Mouse (Mus musculus): ENCODE measurements at regions not wholly inside any gene's neighbourhood (a gene's known extent, or its start where the extent isn't known, plus 50 kb on each side); places are given as distances from the start of the nearest gene placed in this dataset.

DNA sequence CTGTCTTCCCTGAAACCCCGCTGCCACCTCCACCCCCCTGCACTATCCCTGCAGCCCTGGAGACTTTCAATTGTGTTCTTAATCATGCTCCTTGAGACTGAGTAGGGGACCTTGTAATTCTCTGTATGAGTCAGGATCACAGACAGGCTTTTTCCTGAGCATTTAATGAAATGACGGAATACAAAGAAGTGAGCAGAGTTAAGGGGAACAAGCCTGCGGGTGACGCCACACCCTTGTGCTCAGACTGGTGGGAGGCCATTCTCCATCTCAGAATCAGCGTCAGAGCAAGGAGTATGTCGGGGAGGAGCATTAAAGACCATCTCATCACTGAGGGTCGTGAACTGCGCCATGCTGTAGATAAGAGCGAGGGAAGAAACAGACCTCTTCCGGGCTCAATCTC lies 359.3 kb upstream of the Tle4 start:
- Histone ChIP-seq H3K9ac (ENCODE audit: low read depth, low read length) (no peak overlapping the region), H3K4me2 (ENCODE audit: low read length) (no peak overlapping the region), H3K27ac (no peak overlapping the region), H3K9me3 (replicated peaks; ENCODE audit: low read length) (no peaks in the 10 kb centered on the region), H3K4me3 (replicated peaks; ENCODE audit: low read depth, low read length) (no peak overlapping the region), H3K4me1 (replicated peaks; ENCODE audit: insufficient read depth, low read length) (no peaks in the 10 kb centered on the region), H3K36me3 (ENCODE audit: insufficient read depth, low read length) (no peaks in the 10 kb centered on the region), H3K27me3 (ENCODE audit: insufficient read depth, low read length) (no peaks in the 10 kb centered on the region)
- DNase-seq (ENCODE audit: low spot score): no peak
- no peak for TF ChIP-seq CTCF (IDR thresholded peaks at IDR 0.05; ENCODE audit: low read depth)
- 79% methylated on average over 10 of the region's 10 CpGs for WGBS
- ATAC-seq (replicated peaks; ENCODE audit: low FRiP score, low read depth): no peak

DNA sequence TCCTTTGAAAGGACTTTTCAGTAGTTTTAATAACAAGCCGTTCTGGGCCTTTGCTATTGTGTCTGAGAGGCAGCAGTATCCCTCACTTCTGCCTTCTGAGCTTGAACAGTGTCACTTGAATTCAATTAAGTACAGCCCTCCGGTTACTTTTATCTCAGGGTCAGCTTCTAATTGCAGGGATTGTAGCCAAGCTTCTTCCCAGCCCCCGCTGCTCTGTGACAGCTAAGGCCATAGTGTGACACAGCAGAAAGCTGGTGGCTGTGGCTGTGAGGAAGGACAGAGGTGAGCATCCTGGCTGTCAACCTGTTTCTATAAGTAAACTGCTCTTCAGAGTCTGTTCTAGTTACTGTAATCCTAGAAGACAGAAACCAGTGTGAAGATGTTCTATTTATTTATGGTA lies 358.5 kb upstream of the Tle4 start:
- no peaks in the 10 kb centered on the region for H3K4me1 ChIP-seq (replicated peaks; ENCODE audit: insufficient read depth, low read length)
- no peak overlapping the region for H3K9ac ChIP-seq (ENCODE audit: low read depth, low read length)
- no peak overlapping the region for H3K27ac ChIP-seq
- no peaks in the 10 kb centered on the region for H3K27me3 ChIP-seq (ENCODE audit: insufficient read depth, low read length)
- H3K9me3 ChIP-seq (replicated peaks; ENCODE audit: low read length): no peaks in the 10 kb centered on the region
- H3K4me2 ChIP-seq (ENCODE audit: low read length): no peak overlapping the region
- ATAC-seq (replicated peaks; ENCODE audit: low FRiP score, low read depth): no peak
- DNase-seq (ENCODE audit: low spot score): no peak
- H3K36me3 ChIP-seq (ENCODE audit: insufficient read depth, low read length): no peaks in the 10 kb centered on the region
- TF ChIP-seq CTCF (IDR thresholded peaks at IDR 0.05; ENCODE audit: low read depth): no peak
- WGBS: 9% methylated on average over 3 of the region's 3 CpGs
- H3K4me3 ChIP-seq (replicated peaks; ENCODE audit: low read depth, low read length): no peak overlapping the region

GRCm38 (mm10) chr19:14955969-14956368 lies 358.1 kb upstream of the Tle4 start:
- no peak overlapping the region for H3K9ac ChIP-seq (ENCODE audit: low read depth, low read length)
- no peaks in the 10 kb centered on the region for H3K27me3 ChIP-seq (ENCODE audit: insufficient read depth, low read length)
- no peaks in the 10 kb centered on the region for H3K9me3 ChIP-seq (replicated peaks; ENCODE audit: low read length)
- no peak overlapping the region for H3K4me2 ChIP-seq (ENCODE audit: low read length)
- WGBS: 54% methylated on average over 3 of the region's 3 CpGs
- ATAC-seq (replicated peaks; ENCODE audit: low FRiP score, low read depth) (no peak), DNase-seq (ENCODE audit: low spot score) (no peak)
- H3K27ac ChIP-seq: no peak overlapping the region
- H3K4me3 ChIP-seq (replicated peaks; ENCODE audit: low read depth, low read length): no peak overlapping the region
- no peak for TF ChIP-seq CTCF (IDR thresholded peaks at IDR 0.05; ENCODE audit: low read depth)
- H3K4me1 ChIP-seq (replicated peaks; ENCODE audit: insufficient read depth, low read length): no peaks in the 10 kb centered on the region
- H3K36me3 ChIP-seq (ENCODE audit: insufficient read depth, low read length): no peaks in the 10 kb centered on the region

DNA sequence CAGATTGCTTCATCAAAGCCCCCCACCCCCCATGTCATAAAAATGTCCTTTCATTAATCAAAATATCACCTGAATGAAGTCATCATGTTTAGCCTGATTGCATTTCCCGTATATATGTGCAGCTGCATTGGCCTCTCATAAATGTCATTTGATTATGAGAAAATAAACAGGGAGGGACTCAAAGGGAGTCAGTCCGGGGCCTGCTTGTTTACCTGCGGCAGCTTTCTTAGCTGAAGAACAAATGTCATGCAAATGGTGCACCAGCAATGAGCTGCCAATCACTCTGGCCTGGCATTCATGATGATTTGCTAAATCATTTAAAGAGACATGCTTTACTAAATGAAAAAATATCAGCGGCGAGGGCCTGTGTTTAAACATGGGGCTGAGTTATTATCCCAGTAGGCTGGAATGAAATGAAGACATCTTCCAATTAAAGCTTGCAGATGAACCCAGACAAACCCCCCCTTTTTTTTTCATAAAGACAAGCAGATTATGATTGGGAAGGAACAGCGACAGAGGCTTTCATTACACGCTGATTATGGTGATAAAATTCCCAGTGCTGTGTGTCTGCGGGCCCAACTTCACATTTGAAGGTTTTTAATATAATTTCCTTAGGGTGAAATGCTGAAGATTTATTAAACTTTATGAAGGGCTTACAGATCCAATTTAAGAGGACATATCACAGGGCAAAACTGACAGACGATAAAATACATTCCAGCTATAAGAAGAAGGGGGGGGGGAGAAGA lies 342.5 kb upstream of the Tle4 start:
- H3K27me3 ChIP-seq (ENCODE audit: insufficient read depth, low read length): no peaks in the 10 kb centered on the region
- DNase-seq (ENCODE audit: low spot score): no peak
- no peak overlapping the region for H3K4me3 ChIP-seq (replicated peaks; ENCODE audit: low read depth, low read length)
- no peak for TF ChIP-seq CTCF (IDR thresholded peaks at IDR 0.05; ENCODE audit: low read depth)
- H3K36me3 ChIP-seq (ENCODE audit: insufficient read depth, low read length): no peaks in the 10 kb centered on the region
- no peak overlapping the region for H3K9ac ChIP-seq (ENCODE audit: low read depth, low read length)
- 74% methylated on average over 9 of the region's 9 CpGs for WGBS
- no peaks in the 10 kb centered on the region for H3K9me3 ChIP-seq (replicated peaks; ENCODE audit: low read length)
- no peak for ATAC-seq (replicated peaks; ENCODE audit: low FRiP score, low read depth)
- H3K4me1 ChIP-seq (replicated peaks; ENCODE audit: insufficient read depth, low read length): no peaks in the 10 kb centered on the region
- H3K27ac ChIP-seq: no peak overlapping the region
- H3K4me2 ChIP-seq (ENCODE audit: low read length): no peak overlapping the region

- Histone ChIP-seq H3K4me1 (replicated peaks; ENCODE audit: insufficient read depth, low read length) (no peaks in the 10 kb centered on the region), H3K9ac (ENCODE audit: low read depth, low read length) (no peak overlapping the region), H3K4me2 (ENCODE audit: low read length) (no peak overlapping the region), H3K27me3 (ENCODE audit: insufficient read depth, low read length) (no peaks in the 10 kb centered on the region), H3K9me3 (replicated peaks; ENCODE audit: low read length) (no peaks in the 10 kb centered on the region), H3K27ac (no peak overlapping the region), H3K36me3 (ENCODE audit: insufficient read depth, low read length) (no peaks in the 10 kb centered on the region), H3K4me3 (replicated peaks; ENCODE audit: low read depth, low read length) (no peak overlapping the region)
- no peak for TF ChIP-seq CTCF (IDR thresholded peaks at IDR 0.05; ENCODE audit: low read depth)
- DNase-seq (ENCODE audit: low spot score) (no peak), ATAC-seq (replicated peaks; ENCODE audit: low FRiP score, low read depth) (no peak)
- 86% methylated on average over 1 of the region's 1 CpGs for WGBS
These were observed 324.4 kb upstream of the Tle4 start for GRCm38 (mm10) chr19:14922238-14922637.

DNA sequence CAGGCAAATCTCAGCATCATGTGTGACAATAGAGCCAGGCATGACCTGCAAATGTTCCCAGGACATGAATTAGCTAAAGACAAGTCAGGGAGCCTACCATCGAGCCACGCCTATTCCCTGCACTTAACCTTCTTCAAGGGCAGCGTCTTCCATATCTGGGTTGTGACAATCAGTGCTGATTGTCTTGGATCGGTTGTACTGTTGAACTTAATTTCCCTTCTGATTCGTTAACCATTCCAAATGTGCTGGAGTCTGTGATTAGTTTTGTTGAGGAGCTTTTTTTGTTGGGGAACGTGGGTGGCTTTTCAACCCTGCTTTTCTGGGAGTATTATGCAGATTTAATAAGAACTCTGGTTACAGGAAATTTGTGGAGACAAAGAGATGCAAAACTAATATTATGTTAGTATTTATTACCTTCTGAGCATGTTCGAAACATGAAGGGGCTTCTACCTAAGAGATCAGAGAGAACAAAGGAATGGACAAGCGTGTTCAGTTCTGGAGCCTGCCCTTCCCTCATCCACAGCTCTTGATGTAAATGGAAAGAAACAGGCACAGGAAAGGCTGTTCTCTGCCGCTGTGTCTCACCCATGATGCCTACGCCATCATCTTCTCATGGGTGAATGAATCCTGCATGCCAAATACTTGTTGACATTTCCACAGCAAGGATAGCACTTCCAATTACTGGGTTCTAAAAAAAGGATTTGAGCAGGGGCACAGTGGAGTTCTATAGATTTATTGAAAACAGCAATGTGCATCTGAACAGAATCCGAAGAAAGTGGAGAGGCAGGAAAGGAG lies 313.4 kb upstream of the Tle4 start:
- no peaks in the 10 kb centered on the region for H3K36me3 ChIP-seq (ENCODE audit: insufficient read depth, low read length)
- no peaks in the 10 kb centered on the region for H3K9me3 ChIP-seq (replicated peaks; ENCODE audit: low read length)
- no peak for DNase-seq (ENCODE audit: low spot score)
- H3K4me1 ChIP-seq (replicated peaks; ENCODE audit: insufficient read depth, low read length): no peaks in the 10 kb centered on the region
- TF ChIP-seq CTCF (IDR thresholded peaks at IDR 0.05; ENCODE audit: low read depth): no peak
- no peak overlapping the region for H3K4me3 ChIP-seq (replicated peaks; ENCODE audit: low read depth, low read length)
- 85% methylated on average over 11 of the region's 11 CpGs for WGBS
- H3K27ac ChIP-seq: no peak overlapping the region
- H3K9ac ChIP-seq (ENCODE audit: low read depth, low read length): no peak overlapping the region
- ATAC-seq (replicated peaks; ENCODE audit: low FRiP score, low read depth): no peak
- no peak overlapping the region for H3K4me2 ChIP-seq (ENCODE audit: low read length)
- no peaks in the 10 kb centered on the region for H3K27me3 ChIP-seq (ENCODE audit: insufficient read depth, low read length)

All from kidney, postnatal 0 days (tissue).